Mouse (Mus musculus): Measurements from ENCODE around the gene Mllt3.

The Mllt3 gene

DNA sequence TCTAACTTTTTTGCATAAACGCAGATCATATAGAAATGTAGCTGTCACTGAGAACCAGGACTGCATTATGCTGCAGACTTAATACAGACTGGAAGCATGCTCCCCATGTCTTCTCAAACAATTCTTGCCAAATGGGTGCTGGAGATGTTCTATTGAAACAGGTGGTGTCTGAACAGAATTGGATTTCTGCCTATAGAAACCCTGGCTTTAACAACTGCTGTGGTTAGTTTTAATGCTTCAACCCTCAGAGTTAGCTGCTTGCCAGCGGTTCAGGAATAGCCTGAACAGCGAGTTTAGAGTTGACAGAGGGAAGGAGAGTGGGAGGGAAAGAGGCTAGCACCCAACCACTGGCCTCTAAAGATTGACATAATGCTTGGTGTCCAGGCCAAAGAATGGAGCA lies 166.6 kb downstream of the Mllt3 start:
- DNase-seq, result no peak

DNA sequence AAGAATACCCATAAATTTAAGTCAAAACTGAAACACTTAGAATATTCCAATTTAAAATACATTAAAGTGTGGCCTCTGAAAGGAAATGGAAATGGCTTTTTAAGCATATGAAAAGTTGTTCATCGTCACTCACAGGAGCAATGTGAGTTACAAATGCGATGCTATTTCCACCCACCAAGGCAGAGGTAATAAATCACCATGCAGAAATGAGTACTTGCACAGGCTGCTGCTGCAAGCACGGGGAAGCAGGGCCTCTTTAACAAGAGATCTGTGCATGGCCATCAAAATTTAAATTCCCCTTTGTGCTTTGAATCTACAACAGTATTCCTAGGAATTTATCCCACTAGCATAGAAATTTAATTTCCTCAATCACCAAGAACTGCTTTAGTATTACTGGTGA lies 167.3 kb downstream of the Mllt3 start:
- DNase-seq, result no peak

DNA sequence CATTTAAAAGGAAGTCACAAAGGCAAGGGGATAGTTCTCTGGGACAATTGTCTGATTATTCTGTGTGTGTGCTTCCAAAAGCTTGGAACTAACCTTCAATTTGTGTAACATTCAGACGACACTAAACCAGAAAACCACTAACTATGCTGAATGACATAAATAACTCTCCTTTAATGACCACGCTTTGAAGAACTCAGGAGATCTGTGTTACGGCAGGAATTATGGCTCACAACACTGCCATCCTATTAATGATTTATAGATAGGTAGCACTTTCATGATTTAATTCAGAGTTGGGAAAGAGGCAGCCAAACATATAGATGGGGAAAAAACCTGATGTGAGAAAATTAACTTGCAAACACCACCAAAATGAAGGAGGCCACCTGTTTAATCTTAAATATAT lies 168.1 kb downstream of the Mllt3 start:
- DNase-seq, result no peak

GRCm38 (mm10) chr4:87863212-87863611 lies 170.0 kb downstream of the Mllt3 start:
- no peak for DNase-seq

DNA sequence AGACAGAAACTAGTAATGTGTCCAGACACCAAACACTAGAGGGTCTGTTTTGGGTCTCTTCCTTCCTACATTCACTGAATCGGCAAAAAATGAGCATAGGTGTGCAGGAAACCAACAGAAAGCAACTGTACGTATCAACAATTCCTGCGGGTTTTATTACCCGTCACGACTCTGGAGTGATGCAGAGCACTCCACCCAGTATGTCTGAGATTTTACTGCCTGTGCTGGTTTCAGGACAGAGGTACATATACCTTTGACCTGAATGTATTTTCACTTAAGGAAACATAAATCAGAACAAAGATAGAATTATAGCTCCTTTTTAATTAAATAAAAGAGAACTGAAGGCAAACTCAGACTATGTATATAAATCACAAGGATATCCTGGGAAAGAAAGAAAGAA lies 172.4 kb downstream of the Mllt3 start:
- no peak for DNase-seq

DNA sequence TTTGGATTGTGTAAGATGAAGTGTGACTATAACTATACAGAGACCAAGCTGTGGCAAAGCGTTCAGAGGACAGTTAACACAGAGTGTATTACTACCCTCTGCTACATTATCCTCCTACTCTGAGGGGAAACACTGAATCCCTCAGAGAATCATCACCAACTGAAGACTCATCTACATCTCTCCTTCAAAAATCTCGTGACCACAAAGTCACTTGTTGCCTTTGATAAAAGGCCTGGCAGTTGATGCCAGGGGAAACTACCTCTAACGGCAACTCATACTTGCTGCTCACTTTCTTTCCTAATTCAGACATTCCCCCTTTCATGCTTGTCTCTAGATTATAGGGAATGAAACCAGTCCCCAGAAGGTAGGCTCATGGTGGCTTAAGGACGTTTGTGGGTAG lies 174.0 kb downstream of the Mllt3 start:
- DNase-seq, result no peak

GRCm38 (mm10) chr4:87857982-87858381 lies 175.2 kb downstream of the Mllt3 start:
- DNase-seq, result no peak

DNA sequence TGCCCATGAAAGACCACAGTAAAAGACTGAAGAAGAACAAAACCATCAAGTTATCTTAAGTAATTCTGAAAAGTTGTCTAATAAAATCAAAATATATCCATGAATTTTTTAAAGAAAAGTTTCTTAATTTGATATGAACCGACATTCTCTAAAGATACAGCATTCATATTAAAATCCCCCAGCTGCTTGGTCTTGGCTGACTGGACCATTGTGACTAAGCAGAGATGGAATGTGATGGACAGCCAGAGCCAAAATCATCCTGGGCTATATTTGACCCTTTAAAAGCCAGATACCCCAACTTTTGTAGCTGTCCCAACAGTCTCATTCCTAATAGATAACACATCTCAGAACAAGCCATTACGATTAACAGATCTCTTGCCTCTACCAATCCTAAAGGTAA lies 180.7 kb downstream of the Mllt3 start:
- no peak for DNase-seq

- no peak for DNase-seq
Observed at GRCm38 (mm10) chr4:87850051-87850450, 183.1 kb downstream of the Mllt3 start.

DNA sequence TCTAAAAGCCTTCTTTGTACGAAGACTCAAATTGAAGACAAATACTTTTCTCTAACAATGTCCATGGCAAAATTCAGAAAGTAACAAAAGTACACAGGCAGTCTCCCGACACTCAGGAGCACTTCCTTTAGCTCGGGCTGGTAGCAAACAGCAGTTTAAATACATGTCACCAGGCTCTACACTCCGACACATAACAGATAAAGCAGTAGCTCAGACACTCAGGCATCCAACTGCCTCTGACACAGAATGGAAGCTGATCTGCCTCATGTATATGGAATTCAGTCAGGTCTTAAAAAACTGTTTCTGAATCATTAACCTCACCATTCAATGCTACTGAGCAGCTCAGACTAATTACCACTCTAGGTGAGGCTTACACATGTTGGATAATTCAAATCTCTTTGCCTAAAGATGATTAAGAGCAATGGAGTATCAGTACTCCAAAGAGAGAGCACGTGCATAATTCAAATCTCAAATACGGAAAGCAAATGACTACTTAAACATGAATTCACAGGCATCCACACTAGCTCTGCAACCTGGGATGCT lies 188.4 kb downstream of the Mllt3 start:
- DNase-seq, result no peak

GRCm38 (mm10) chr4:87840210-87840910 lies 192.8 kb downstream of the Mllt3 start:
- DNase-seq, result no peak

DNA sequence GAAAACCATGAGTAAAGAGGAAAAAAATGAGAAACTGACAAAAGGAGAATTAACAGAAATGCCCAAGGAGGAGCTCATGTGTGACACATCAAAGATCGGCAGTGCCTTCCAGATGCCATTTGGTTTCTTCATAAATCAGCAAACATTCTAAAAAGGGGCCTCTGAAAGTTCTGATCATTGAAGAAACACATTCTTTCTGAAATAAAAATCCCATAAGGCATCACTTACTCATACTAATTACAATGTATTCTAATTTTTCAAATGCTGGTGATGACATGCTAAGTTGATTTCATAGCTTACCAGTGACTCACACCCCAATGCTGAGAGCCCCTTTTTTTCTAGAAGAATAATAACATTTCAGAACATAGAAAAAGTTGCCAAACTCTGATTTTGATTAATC lies 194.4 kb downstream of the Mllt3 start:
- DNase-seq, result no peak

DNA sequence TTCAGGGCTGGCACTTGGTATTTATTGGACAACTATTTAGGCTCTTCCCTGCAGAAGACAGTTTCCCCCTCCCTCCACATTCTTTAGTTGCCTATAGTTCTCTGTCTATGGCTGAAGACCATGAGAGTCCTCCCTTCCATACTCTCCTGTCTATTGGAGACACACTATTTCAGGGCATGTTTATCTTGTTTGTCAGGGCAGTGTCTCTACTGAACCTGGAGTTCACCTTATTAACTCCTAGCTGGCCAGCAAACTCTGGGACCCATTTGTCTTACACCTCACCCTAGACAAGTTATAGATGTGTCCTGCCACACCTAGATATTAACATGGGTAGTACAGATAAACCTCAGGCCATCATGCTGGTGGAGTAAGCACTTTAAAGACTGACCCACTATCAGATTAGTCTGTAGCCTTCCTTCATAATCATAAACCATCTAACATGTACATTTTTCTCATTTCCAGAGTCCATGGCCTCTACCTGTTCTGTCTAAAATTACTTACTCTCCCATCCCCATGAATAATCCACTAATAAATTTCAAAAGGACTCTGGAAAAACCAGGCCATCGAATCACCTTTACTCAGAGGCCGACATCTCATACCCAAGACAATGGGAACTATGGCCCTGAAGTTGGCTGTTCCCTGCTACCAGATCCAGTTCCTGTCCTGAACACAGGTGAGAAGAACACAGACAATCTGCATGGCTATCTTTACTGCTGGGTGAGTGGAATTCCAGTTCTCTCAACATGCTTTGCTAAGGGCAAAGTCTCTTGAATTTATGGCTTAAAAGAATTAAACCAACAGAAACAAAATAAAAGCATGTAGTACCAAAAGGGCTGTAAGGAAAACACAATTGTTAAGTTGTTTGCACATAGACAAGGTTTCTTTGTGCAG lies 195.4 kb downstream of the Mllt3 start:
- no peak for DNase-seq

DNA sequence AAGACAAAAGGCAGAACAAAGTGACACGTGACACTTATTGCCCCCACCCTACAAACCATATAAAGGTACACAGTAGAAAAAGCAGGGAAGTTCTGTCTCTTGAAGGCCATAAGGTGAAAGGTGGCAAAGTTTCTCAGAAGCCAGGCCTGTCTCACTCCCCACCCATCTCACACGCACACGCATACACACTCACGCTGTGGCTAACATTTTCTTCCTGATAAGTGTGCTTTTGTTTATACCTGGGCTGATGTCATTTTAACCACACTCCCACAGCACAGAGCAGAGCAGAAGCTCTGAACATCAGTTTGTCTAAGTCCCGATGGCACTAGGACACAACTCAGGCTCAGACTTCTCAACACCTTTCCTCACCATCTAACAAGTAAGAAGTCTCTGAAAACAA lies 196.9 kb downstream of the Mllt3 start:
- DNase-seq, result no peak

- DNase-seq, result no peak
Observed at GRCm38 (mm10) chr4:87835191-87835590, 198.0 kb downstream of the Mllt3 start.

DNA sequence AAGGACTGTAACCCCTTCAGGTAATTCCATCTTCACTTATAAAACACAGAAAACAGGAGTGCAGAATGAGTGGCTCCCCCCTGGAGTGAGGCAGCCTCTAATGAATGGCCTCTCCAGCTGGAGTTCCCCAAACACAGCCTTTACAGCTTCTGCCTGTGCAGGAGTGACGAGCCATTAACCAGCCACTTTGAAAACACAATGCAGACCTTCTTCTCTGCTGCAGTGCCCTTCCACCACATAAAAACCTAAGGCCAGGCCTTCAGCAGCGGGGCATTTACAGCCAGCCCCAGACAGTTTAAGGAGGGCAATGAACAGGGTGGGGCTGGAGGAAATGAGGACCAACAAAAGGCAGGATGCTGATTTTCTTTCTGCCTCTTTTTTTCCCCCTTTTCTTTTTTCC lies 198.9 kb downstream of the Mllt3 start:
- no peak for DNase-seq

DNA sequence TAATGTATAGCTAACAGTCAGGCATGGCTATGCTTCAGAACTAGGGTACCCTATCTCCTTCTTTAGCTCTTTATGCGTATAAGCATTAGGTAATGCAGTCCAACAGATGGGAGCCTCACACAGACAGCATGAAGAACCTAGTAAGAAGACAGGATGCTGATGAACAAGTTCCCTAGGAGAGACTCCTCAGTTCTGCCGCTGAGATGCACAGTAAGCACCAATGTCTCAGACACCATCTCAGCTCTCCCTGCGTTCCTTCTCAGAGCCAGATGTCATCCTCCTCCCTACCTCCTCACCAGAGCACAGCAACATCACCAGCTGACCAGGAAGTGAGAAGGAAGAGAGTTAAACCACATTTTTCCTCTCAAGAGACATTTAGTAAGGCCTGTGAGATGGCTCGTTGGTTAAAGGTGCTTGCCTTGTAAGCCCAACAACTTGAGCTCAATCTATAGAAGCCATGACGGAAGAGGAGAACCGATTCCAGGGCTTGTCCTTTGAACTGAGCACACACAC lies 202.3 kb downstream of the Mllt3 start:
- DNase-seq, result no peak

- no peak for DNase-seq
Observed at GRCm38 (mm10) chr4:87829426-87830063, 203.6 kb downstream of the Mllt3 start.

DNA sequence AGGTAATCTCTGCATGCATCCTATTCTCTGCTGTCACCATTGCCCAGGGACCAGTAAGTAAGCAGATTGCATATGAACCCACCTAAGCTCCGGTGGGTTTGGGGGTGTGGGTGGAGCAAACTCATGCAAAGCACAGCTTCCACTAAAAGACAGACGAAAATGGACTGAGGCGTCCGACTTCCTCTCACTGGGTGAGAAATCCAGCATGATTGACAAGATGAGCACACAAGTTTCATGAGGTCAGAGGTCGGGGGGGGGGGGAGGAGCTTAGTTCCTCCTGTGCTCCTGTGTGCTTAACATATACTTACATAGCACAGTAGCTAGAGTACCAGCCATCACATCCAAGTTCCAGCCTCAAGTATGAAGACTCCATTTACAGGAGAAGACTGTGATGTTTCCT lies 206.8 kb downstream of the Mllt3 start:
- DNase-seq, result no peak

DNA sequence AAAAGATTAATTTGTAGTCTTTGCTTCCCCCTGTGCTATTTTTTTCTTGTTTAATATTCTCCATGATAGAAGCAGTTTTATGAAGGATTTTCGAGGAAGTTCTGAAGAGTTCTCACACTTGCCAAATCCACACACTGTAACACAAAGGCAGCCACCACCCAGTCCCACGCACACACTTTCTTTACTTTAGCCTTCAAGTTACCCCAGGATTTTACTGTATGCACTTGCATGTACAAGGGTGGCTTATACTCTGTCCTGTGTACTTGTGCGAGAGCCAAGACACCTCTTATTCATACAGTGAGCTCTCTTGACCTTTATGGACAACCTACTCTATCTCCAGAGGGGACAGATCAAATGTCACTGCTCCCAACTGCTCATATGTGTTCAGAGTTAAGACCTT lies 209.5 kb downstream of the Mllt3 start:
- no peak for DNase-seq

DNA sequence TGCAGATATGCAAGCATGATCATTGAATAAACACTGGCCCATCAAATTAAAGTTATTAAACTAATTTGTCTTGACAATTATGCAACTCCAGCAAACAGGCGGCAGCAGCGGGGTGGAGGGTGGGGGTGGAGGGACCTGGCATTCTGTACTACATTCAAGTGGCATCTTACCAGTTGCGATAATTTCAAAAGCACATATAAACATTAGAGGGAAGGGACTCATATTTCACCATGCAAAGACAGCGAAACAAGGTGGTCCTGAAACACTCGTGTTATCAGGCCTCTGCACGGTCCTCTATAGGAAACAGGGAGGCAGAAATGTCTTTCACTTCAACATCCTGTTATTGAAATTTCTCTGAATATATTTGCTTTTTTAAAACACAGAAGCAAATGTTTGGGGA lies 210.0 kb downstream of the Mllt3 start:
- no peak for DNase-seq

- no peak for DNase-seq
Observed at GRCm38 (mm10) chr4:87820911-87821310, 212.3 kb downstream of the Mllt3 start.

GRCm38 (mm10) chr4:87819182-87819581 lies 214.0 kb downstream of the Mllt3 start:
- DNase-seq, result no peak

Measured in thymus, postnatal 25 days (tissue).